Mouse (Mus musculus): Measurements from ENCODE around the gene Mrpl55. TPM values are rescaled to one million over a fixed set of nuclear protein-coding genes. Genes with fewer than 3 reads are reported as not detected.
A peak's percentile ranks its signal among the peaks of the same experiment; 100 is the strongest.

The Mrpl55 gene
- polyA plus RNA-seq (2012; rRNA removed) = 40.2 and 42.0 TPM in 2 replicates

DNA sequence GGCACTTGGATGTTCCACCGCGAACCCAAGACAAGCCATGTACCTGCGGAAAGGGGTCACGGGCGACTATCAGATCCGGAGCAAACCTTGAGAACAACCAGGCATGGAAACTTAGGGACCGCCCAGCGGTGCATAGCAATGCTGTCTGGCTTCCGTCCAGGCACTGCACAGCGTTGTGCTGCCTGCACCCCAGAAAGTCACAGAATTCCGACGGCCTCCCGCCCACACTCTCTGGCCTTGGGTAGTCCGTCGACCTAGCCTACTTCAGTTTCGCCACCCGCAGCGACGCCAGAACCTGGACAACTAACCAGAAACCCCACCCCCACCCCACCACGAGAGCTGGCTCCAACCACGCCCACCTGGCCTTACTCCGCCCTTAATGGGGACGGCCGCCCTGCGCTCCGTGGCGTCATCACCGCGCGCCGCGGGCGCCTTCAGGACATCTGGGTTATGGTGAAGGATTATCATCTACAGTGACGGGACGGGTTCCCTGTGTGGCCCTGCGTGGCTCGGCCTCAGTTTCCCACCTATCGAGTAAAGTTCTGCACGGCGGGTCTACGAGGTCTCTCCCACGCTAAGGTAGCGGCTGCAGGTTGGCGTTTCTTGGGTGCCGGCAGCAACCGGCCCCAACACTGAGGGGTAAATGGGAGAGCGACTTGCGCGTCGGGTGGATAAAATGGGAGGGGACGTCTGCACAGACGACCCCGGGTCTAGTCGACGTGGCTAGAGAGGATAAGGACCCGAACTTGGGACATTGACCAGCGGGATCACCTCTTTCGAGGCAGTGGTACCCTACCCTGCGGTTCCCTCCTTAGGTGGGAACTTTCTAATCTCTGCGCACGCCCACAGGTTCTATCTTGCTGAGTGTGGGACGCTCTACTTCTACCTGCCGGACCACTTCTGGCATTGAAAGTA is at the start of gene Mrpl55:
Gene Mrpl55 (plus strand): TSS at position 406 of the 915 bp plus-strand sequence.
- TF ChIP-seq POLR2A (IDR thresholded peaks at IDR 0.05; ENCODE audit: control insufficient read depth, extremely low read depth, insufficient read depth, low read length, poor library complexity) (peak; percentile 44), CTCF (IDR thresholded peaks at IDR 0.05; ENCODE audit: borderline replicate concordance, control insufficient read depth, extremely low read depth, insufficient read depth, low read length, poor library complexity) (peak; percentile 36; the same call in 1 of the 2 replicates)
- H3K27me3 ChIP-seq (ENCODE audit: control insufficient read depth, insufficient read depth, low read length) = no peaks in the 10 kb centered on the region
- peaks cover 13% of the 10 kb centered on the region for H3K4me1 ChIP-seq (replicated peaks; ENCODE audit: control insufficient read depth, insufficient read depth, low read length)
- peak; percentile 93 for DNase-seq
- peak within 1 kb of the TSS; percentile 64 for H3K4me3 ChIP-seq (ENCODE audit: control insufficient read depth, insufficient read depth, low read length)
- H3K27ac ChIP-seq (ENCODE audit: control insufficient read depth, insufficient read depth, low read length) = peak within 1 kb of the TSS; percentile 45; the same call in 1 of the 2 replicates
- no peaks in the 10 kb centered on the region for H3K36me3 ChIP-seq (ENCODE audit: control insufficient read depth, insufficient read depth, low read length)
- WGBS = 1% methylated on average over 63 of the region's 63 CpGs

DNA sequence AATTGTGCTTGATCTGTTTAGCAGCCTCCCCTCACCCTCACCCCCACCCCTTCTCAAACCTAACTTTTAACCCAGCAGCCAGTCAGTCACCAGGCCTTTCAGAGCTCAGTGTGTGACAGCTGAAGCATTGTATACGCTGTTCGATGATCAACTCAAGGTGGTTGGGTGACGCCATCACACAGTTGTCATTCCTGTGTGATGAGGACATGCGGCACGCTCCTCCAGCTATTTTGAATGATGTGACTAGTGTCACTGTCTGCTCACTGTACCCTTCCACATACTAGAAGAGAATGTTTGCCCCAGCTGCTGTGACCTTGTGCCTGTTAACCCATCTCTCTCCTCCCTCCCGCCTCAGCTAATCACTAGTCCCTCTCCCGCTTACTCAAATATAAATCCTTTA is 48.1 kb upstream of the Mrpl55 start:
- TF ChIP-seq CTCF (IDR thresholded peaks at IDR 0.05; ENCODE audit: borderline replicate concordance, control insufficient read depth, extremely low read depth, insufficient read depth, low read length, poor library complexity) = no peak
- Histone ChIP-seq H3K4me1 (replicated peaks; ENCODE audit: control insufficient read depth, insufficient read depth, low read length) (no peaks in the 10 kb centered on the region), H3K27me3 (ENCODE audit: control insufficient read depth, insufficient read depth, low read length) (no peaks in the 10 kb centered on the region), H3K4me3 (ENCODE audit: control insufficient read depth, insufficient read depth, low read length) (no peak overlapping the region), H3K36me3 (ENCODE audit: control insufficient read depth, insufficient read depth, low read length) (peaks cover 4% of the 10 kb centered on the region; the same call in 1 of the 2 replicates), H3K27ac (ENCODE audit: control insufficient read depth, insufficient read depth, low read length) (no peak overlapping the region)
- WGBS = 95% methylated on average over 7 of the region's 7 CpGs
- DNase-seq = no peak

DNA sequence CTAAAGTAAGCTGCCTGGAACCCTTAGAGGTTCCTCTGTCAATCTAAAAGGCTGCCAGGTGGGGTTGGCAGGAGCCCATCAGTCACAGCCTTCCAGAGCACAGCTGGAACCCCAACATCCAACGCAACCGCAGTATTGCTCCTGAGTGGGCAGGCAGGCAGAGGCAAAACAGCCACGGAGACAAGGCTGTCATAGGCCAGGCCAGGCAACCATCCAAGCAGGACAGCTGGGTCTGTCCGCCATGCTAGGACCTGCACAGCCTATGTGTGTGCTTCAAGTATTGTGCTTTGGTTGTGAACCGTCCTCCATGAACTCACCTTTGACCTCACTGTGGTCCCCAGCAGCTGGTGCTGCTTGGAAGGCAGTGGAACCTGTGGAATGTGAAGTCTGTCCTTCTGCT is 46.4 kb upstream of the Mrpl55 start:
- Histone ChIP-seq H3K27ac (ENCODE audit: control insufficient read depth, insufficient read depth, low read length) (no peak overlapping the region), H3K27me3 (ENCODE audit: control insufficient read depth, insufficient read depth, low read length) (no peaks in the 10 kb centered on the region), H3K36me3 (ENCODE audit: control insufficient read depth, insufficient read depth, low read length) (peaks cover 4% of the 10 kb centered on the region; the same call in 1 of the 2 replicates), H3K4me3 (ENCODE audit: control insufficient read depth, insufficient read depth, low read length) (no peak overlapping the region), H3K4me1 (replicated peaks; ENCODE audit: control insufficient read depth, insufficient read depth, low read length) (no peaks in the 10 kb centered on the region)
- no peak for DNase-seq
- 98% methylated on average over 5 of the region's 5 CpGs for WGBS
- no peak for TF ChIP-seq CTCF (IDR thresholded peaks at IDR 0.05; ENCODE audit: borderline replicate concordance, control insufficient read depth, extremely low read depth, insufficient read depth, low read length, poor library complexity)
- no peak for TF ChIP-seq POLR2A (IDR thresholded peaks at IDR 0.05; ENCODE audit: control insufficient read depth, extremely low read depth, insufficient read depth, low read length, poor library complexity)

DNA sequence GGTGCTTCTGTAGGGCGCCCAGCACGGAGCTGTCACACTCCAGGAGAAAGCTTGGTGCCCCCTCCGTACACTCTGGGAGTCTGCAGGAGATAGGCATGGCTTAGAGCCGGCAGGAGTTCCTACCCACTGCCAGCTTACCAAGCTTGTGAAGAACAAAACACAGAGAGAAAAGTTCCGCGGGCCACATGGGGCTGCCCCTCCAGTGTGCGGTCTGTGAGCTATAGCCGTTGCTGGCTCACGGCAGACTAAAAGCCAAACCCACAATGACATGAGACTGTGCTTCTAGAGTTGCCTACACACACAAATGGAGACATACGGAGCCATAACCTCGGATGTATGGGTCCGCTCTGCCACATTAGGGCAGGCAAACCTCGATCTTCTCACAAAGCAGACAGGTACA is 43.2 kb upstream of the Mrpl55 start:
- WGBS = 96% methylated on average over 13 of the region's 13 CpGs
- Histone ChIP-seq H3K27me3 (ENCODE audit: control insufficient read depth, insufficient read depth, low read length) (no peaks in the 10 kb centered on the region), H3K4me1 (replicated peaks; ENCODE audit: control insufficient read depth, insufficient read depth, low read length) (peaks cover 7% of the 10 kb centered on the region), H3K27ac (ENCODE audit: control insufficient read depth, insufficient read depth, low read length) (no peak overlapping the region), H3K36me3 (ENCODE audit: control insufficient read depth, insufficient read depth, low read length) (peaks cover 4% of the 10 kb centered on the region; the same call in 1 of the 2 replicates), H3K4me3 (ENCODE audit: control insufficient read depth, insufficient read depth, low read length) (no peak overlapping the region)
- DNase-seq = no peak
- TF ChIP-seq POLR2A (IDR thresholded peaks at IDR 0.05; ENCODE audit: control insufficient read depth, extremely low read depth, insufficient read depth, low read length, poor library complexity) (no peak), CTCF (IDR thresholded peaks at IDR 0.05; ENCODE audit: borderline replicate concordance, control insufficient read depth, extremely low read depth, insufficient read depth, low read length, poor library complexity) (no peak)

DNA sequence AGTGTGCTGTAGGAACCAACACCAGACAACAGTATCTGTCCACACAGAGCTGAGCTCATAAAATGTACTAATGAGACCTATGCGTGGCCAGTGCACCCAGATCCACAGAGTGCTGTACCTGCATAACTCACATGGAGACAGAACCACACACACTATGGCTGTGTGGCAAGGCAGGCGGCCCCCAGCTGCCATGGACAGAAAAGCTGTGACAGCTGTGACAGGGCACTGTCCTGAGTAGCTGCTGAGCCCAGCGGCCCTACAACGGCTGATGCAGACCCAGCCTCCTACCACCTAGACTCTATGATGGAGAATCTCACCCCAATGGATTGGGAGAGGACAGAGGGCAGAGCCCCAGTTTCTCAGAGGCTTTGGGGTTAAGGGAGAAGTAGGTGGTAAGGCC is 42.7 kb upstream of the Mrpl55 start:
- WGBS = 97% methylated on average over 4 of the region's 4 CpGs
- Histone ChIP-seq H3K36me3 (ENCODE audit: control insufficient read depth, insufficient read depth, low read length) (peaks cover 4% of the 10 kb centered on the region; the same call in 1 of the 2 replicates), H3K4me3 (ENCODE audit: control insufficient read depth, insufficient read depth, low read length) (no peak overlapping the region), H3K27ac (ENCODE audit: control insufficient read depth, insufficient read depth, low read length) (no peak overlapping the region), H3K27me3 (ENCODE audit: control insufficient read depth, insufficient read depth, low read length) (no peaks in the 10 kb centered on the region), H3K4me1 (replicated peaks; ENCODE audit: control insufficient read depth, insufficient read depth, low read length) (peaks cover 11% of the 10 kb centered on the region)
- DNase-seq = no peak
- no peak for TF ChIP-seq POLR2A (IDR thresholded peaks at IDR 0.05; ENCODE audit: control insufficient read depth, extremely low read depth, insufficient read depth, low read length, poor library complexity)
- no peak for TF ChIP-seq CTCF (IDR thresholded peaks at IDR 0.05; ENCODE audit: borderline replicate concordance, control insufficient read depth, extremely low read depth, insufficient read depth, low read length, poor library complexity)

DNA sequence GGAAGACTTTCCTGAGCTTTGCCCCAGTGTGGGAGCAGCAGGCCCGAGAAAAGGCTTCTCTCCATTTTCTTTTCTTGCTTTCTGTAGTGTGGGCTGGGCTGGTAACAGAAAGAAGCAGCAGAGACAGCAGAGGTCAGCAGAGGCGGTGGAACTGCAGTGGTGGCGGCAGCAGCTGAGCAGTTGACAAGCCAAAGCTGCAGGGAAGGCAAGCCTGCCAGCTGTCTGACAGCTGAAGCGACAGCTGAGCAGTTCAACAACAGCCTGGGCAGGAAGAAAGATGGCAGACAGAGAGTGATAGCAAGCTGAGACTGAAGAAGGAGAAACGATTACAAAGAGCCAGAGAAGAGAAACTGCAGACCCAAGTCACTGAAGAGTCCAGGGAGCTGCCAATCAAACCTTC is 40.9 kb upstream of the Mrpl55 start:
- H3K36me3 ChIP-seq (ENCODE audit: control insufficient read depth, insufficient read depth, low read length) = peaks cover 4% of the 10 kb centered on the region; the same call in 1 of the 2 replicates
- TF ChIP-seq CTCF (IDR thresholded peaks at IDR 0.05; ENCODE audit: borderline replicate concordance, control insufficient read depth, extremely low read depth, insufficient read depth, low read length, poor library complexity) (no peak), POLR2A (IDR thresholded peaks at IDR 0.05; ENCODE audit: control insufficient read depth, extremely low read depth, insufficient read depth, low read length, poor library complexity) (no peak)
- WGBS = 92% methylated on average over 5 of the region's 5 CpGs
- no peaks in the 10 kb centered on the region for H3K27me3 ChIP-seq (ENCODE audit: control insufficient read depth, insufficient read depth, low read length)
- H3K27ac ChIP-seq (ENCODE audit: control insufficient read depth, insufficient read depth, low read length) = no peak overlapping the region
- no peak for DNase-seq
- peaks cover 11% of the 10 kb centered on the region for H3K4me1 ChIP-seq (replicated peaks; ENCODE audit: control insufficient read depth, insufficient read depth, low read length)
- no peak overlapping the region for H3K4me3 ChIP-seq (ENCODE audit: control insufficient read depth, insufficient read depth, low read length)
